Mouse (Mus musculus): ENCODE measurements at regions not wholly inside any gene's neighbourhood (a gene's known extent, or its start where the extent isn't known, plus 50 kb on each side); places are given as distances from the start of the nearest gene placed in this dataset.

DNA sequence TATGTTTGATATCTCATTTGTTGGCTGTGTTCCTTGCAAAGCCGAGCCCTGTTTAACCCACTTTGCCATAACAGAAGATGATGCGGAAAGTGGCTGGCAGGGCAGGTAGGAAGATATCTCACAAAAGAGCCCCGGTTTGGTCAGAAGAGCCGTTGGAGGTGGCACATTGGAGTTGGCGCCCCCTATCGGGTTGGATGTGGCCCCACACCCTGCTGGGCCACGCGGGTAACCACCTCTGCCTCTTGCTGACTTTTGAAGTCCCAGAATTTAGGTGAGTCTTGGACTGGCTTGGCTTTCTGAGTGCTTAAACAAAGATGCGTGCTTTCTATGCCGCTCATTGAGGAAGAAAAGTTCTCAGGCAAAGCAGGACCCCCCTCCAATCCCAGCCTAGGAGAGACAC lies 56.1 kb downstream of the Gm4791 start:
- no peak overlapping the region for H3K9ac ChIP-seq
- H3K4me1 ChIP-seq, result no peaks in the 10 kb centered on the region
- no peak overlapping the region for H3K4me2 ChIP-seq
- H3K27ac ChIP-seq, result no peak overlapping the region
- no peak overlapping the region for H3K4me3 ChIP-seq (replicated peaks)
- 0 out of 2 replicates have a peak, but pooled peaks cover 3% of the 10 kb centered on the region for H3K9me3 ChIP-seq
- no peak for ATAC-seq (ENCODE audit: low FRiP score)
- WGBS, result 78% methylated on average over 10 of the region's 10 CpGs
- H3K36me3 ChIP-seq (replicated peaks), result no peaks in the 10 kb centered on the region
- H3K27me3 ChIP-seq, result no peaks in the 10 kb centered on the region

DNA sequence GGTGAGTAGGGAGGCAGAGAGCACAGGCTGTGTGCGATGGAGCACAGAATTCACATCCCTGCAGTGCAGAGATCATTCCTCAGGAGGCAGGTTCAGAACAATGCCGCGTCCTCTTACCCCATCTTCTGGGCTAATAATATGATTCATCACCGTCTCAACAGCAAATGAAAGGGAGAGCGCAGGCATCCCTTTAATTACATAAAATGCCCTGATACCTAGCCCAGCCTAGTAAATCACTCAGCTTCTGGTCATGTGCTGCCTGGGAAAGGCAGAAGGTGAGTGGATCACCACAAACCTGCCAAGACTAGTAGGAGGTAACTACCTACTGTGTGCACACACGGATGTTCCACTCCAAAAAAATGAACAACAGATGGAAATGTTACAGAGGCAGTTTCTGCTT lies 57.0 kb downstream of the Gm4791 start:
- H3K27ac ChIP-seq, result no peak overlapping the region
- no peak overlapping the region for H3K4me3 ChIP-seq (replicated peaks)
- H3K9ac ChIP-seq, result no peak overlapping the region
- no peaks in the 10 kb centered on the region for H3K36me3 ChIP-seq (replicated peaks)
- WGBS, result 82% methylated on average over 6 of the region's 6 CpGs
- no peaks in the 10 kb centered on the region for H3K9me3 ChIP-seq
- H3K4me1 ChIP-seq, result no peaks in the 10 kb centered on the region
- no peaks in the 10 kb centered on the region for H3K27me3 ChIP-seq
- no peak overlapping the region for H3K4me2 ChIP-seq
- ATAC-seq (ENCODE audit: low FRiP score), result no peak

DNA sequence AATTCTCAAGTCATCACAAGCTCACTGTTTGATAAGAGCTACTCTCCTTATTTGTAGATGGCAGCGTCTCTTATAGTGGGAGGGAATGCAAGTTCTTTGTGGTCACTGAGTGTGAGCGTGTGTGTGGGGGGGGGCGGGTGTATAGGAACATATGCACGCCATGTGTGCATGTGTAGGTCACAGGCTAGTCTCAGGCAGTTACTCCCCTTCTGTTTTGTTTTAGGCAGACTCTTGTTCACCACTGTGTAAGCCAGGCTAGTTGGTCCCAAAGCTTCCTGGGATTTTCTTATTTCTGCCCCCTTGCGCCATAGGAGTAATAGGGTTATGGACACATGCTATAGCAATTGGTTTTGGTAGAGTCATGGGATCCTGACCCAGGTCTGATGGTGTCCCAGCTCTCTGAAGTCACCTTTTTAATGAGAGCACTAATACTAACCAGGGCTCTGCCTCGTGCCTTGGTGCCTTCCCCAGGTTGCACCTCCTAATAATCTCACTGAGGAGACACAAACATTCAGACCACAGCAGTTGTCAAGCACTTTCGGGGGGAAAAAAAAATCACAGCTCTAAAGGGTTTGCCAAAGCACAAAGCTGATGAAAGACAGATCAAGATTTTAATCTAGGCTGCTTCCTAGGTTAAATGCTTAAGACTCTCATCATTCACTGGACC lies 60.9 kb downstream of the Gm4791 start:
- 85% methylated on average over 7 of the region's 7 CpGs for WGBS
- Histone ChIP-seq H3K9ac (no peak overlapping the region), H3K4me3 (replicated peaks) (no peak overlapping the region), H3K36me3 (replicated peaks) (no peaks in the 10 kb centered on the region), H3K4me1 (no peaks in the 10 kb centered on the region), H3K27me3 (no peaks in the 10 kb centered on the region), H3K9me3 (no peaks in the 10 kb centered on the region), H3K4me2 (no peak overlapping the region), H3K27ac (no peak overlapping the region)
- ATAC-seq (ENCODE audit: low FRiP score), result no peak

DNA sequence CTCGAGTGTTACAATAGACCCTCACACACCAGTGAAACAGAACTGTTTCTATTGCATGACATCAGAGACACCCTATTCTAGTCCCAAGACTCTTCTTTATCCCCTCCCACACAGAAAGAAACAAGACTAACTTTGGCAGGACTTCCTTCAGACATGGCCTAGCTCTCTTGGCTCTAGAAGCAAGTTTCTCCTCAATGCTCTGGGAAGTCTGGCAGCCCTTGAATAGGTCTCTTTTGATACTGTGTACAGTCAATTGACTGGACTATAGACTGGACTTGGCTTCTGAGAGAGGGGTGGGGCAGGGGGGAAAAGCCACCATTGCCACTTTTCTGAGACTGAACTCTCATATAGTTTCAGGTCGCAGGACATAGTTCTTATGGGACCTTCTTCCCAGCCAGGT lies 62.2 kb downstream of the Gm4791 start:
- ATAC-seq (ENCODE audit: low FRiP score), result no peak
- H3K9ac ChIP-seq, result no peak overlapping the region
- 78% methylated on average over 2 of the region's 2 CpGs for WGBS

DNA sequence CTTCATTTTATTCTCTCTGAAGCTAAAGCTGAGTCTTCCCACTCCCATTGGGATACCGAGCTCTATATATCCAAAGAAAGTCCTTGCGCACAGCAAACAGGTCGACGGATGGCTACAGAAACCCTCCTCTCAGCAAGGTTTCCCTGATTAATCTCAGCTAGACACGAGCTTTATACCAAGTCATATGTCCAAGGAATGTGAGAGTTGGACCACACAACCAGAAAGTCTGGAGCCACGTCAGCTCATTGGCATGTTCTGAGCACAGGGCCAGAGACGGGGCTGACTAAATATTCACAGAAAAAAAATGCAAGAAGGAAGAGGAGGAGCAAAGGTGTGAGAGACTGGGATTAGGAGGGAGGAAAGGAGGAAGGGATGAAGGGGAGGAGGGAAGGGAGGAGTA lies 64.0 kb downstream of the Gm4791 start:
- Histone ChIP-seq H3K27me3 (no peaks in the 10 kb centered on the region), H3K9me3 (no peaks in the 10 kb centered on the region), H3K36me3 (replicated peaks) (no peaks in the 10 kb centered on the region), H3K4me2 (no peak overlapping the region), H3K4me3 (replicated peaks) (no peak overlapping the region), H3K4me1 (no peaks in the 10 kb centered on the region), H3K9ac (no peak overlapping the region), H3K27ac (no peak overlapping the region)
- ATAC-seq (ENCODE audit: low FRiP score), result no peak
- 84% methylated on average over 7 of the region's 7 CpGs for WGBS

More for the DNA sequence above, 62.2 kb downstream of the Gm4791 start:
- H3K27me3 ChIP-seq, result no peaks in the 10 kb centered on the region
- no peak overlapping the region for H3K27ac ChIP-seq
- no peaks in the 10 kb centered on the region for H3K9me3 ChIP-seq
- no peaks in the 10 kb centered on the region for H3K36me3 ChIP-seq (replicated peaks)
- H3K4me3 ChIP-seq (replicated peaks), result no peak overlapping the region
- H3K4me1 ChIP-seq, result no peaks in the 10 kb centered on the region
- H3K4me2 ChIP-seq, result no peak overlapping the region

DNA sequence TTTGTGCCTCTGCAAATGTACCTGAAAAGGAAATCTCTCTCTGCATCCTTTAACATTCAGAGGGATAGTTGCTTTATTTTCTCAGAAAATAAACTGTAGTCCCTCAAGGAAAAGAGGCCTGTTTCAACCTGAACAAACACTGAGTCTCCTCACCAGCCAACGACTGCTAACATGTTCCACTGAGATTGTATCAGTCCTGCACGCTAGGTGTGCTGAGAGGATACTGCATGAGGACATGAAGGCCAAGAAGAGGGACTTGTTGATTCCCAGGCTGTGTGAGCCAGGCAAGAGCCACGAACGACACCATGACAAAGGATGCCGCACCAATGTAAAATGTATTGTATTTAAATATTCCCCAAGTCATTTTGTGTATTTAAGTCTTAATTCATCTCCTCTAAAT lies 65.2 kb downstream of the Gm4791 start:
- H3K4me3 ChIP-seq (replicated peaks), result no peak overlapping the region
- H3K27me3 ChIP-seq, result no peaks in the 10 kb centered on the region
- no peak overlapping the region for H3K4me2 ChIP-seq
- no peaks in the 10 kb centered on the region for H3K9me3 ChIP-seq
- no peaks in the 10 kb centered on the region for H3K4me1 ChIP-seq
- H3K27ac ChIP-seq, result no peak overlapping the region
- no peak for ATAC-seq (ENCODE audit: low FRiP score)
- 85% methylated on average over 5 of the region's 5 CpGs for WGBS
- no peaks in the 10 kb centered on the region for H3K36me3 ChIP-seq (replicated peaks)
- H3K9ac ChIP-seq, result no peak overlapping the region

DNA sequence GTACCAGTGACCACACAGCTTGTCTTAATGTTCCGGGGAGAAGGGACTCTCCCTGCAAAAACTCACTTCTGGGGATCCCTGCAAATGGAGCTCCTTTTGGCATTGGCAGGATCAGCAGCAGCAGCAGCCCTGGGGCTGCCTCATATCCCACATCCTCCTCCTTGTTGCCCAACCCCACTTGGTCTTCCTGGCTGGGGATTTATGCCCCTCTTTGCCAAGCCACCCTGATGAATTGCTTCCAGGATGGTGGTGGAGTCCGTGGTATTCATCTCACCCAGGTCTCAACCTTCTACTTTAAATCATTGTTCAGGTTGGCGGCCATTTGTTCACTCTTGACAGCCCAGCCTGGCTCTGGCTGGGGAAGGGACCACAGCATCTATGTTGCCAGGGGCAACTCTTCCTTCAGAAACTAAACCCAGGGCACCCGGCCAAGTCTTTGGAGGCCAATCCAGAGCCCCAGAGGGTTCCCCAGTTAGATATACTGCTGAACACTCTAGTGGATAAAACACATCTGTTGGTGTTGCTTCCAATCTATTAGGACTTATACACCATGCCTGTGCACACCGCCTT lies 66.0 kb downstream of the Gm4791 start:
- WGBS, result 78% methylated on average over 5 of the region's 5 CpGs
- H3K9me3 ChIP-seq, result no peaks in the 10 kb centered on the region
- H3K4me1 ChIP-seq, result peaks cover 6% of the 10 kb centered on the region
- no peaks in the 10 kb centered on the region for H3K36me3 ChIP-seq (replicated peaks)
- H3K9ac ChIP-seq, result no peak overlapping the region
- H3K27me3 ChIP-seq, result no peaks in the 10 kb centered on the region
- no peak overlapping the region for H3K4me3 ChIP-seq (replicated peaks)
- H3K4me2 ChIP-seq, result no peak overlapping the region
- ATAC-seq (ENCODE audit: low FRiP score), result no peak
- H3K27ac ChIP-seq, result no peak overlapping the region

DNA sequence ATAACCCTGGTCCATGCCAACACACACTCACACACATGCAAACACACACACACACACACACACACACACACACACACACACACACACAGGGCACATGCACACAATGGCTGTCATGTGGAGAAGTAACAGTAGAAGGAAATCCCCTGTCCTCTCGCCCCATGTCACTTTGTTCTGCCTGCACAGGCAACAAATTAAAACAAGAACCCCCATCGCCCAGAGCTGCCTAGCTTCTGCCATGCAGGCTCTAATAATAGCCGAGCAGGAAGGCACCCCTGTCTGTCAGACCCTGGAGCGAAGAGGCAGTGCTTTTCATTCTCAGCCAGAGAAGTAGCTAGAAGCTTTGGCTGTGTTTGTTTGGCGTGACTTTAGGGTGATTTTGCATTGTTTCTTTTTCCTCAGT lies 70.9 kb downstream of the Gm4791 start:
- H3K36me3 ChIP-seq (replicated peaks), result no peaks in the 10 kb centered on the region
- no peak for ATAC-seq (ENCODE audit: low FRiP score)
- H3K9me3 ChIP-seq, result no peaks in the 10 kb centered on the region
- no peak overlapping the region for H3K4me2 ChIP-seq
- H3K9ac ChIP-seq, result no peak overlapping the region
- 15% methylated on average over 5 of the region's 5 CpGs for WGBS
- peak overlapping the region; percentile 50; the same call in 1 of the 2 replicates for H3K27ac ChIP-seq
- no peak overlapping the region for H3K4me3 ChIP-seq (replicated peaks)
- peaks cover 15% of the 10 kb centered on the region for H3K4me1 ChIP-seq
- H3K27me3 ChIP-seq, result peaks cover 3% of the 10 kb centered on the region; the same call in 1 of the 2 replicates

DNA sequence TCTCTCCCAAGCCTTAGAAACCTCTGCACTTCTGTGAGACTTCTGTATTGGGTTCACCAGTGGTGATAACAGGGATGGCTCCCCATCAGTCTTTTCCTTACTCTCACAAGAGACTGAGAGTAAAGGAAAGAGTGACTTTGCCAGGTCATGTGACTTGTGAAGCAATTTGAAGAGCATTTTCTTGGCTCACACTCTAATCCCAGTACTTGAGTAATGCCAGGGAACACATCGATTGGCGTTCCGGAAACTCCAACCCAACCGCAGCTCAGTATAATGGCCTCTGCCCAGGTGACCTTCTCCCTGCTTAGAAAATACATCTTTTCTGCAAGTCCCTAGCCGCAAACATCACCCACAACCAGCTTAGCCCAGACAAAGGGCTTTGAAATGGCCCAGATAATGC lies 72.4 kb downstream of the Gm4791 start:
- H3K4me1 ChIP-seq, result peaks cover 23% of the 10 kb centered on the region
- WGBS, result 93% methylated on average over 5 of the region's 5 CpGs

DNA sequence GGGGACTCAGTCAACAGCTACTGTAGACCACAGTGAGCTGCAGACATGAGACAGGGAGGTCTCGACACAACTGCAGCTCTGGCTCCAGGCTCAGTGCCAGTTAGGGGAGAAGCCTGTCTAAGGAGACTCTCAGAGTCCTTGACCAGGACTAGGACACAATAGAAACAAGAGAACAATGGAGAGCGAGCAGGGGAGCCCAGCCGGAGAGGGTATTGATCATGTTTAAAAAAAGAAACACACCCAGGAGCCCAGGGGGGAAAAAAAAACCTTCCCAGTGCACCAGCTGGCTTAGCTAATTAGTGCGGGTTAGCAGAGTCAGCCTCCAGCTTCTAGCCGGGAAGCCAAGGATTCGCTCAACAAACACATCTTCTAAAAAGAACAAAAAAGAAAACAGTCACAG lies 78.4 kb downstream of the Gm4791 start:
- Histone ChIP-seq H3K9ac (no peak overlapping the region), H3K36me3 (replicated peaks) (no peaks in the 10 kb centered on the region), H3K9me3 (no peaks in the 10 kb centered on the region), H3K27ac (0 out of 2 replicates have a peak overlapping the region, but pooled peaks have one; percentile 5), H3K4me3 (replicated peaks) (no peak overlapping the region), H3K4me1 (peaks cover 21% of the 10 kb centered on the region), H3K27me3 (peaks cover 9% of the 10 kb centered on the region), H3K4me2 (no peak overlapping the region; the same call in 1 of the 2 replicates)
- ATAC-seq (ENCODE audit: low FRiP score), result no peak
- WGBS, result 1% methylated on average over 6 of the region's 6 CpGs

More for the DNA sequence above, 72.4 kb downstream of the Gm4791 start:
- H3K9me3 ChIP-seq, result no peaks in the 10 kb centered on the region
- H3K27me3 ChIP-seq, result peaks cover 4% of the 10 kb centered on the region
- no peaks in the 10 kb centered on the region for H3K36me3 ChIP-seq (replicated peaks)
- no peak overlapping the region for H3K4me3 ChIP-seq (replicated peaks)
- H3K9ac ChIP-seq, result no peak overlapping the region
- H3K27ac ChIP-seq, result no peak overlapping the region
- ATAC-seq (ENCODE audit: low FRiP score), result no peak
- no peak overlapping the region for H3K4me2 ChIP-seq

DNA sequence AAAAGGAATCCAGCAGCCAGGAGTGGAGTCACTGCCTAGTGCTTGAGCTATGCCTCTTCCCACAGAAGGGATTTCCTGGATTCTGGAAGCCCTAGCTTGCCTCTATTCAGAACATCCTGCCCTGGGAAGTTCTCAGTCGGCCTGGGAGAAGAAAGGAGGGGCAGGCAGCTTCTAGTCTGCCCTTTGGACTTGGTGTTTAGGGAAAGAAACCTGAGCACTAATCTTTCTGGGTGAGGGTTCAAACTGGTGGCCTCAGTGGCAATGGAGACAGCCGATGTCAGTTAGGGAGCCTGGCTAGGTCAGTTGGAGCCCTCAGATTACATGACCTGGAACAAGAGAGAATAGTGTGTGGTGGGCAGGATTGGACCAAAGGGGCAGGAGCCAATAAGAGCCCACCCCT lies 78.9 kb downstream of the Gm4791 start:
- Histone ChIP-seq H3K36me3 (replicated peaks) (no peaks in the 10 kb centered on the region), H3K9me3 (no peaks in the 10 kb centered on the region), H3K27ac (0 out of 2 replicates have a peak overlapping the region, but pooled peaks have one; percentile 13), H3K4me1 (peaks cover 21% of the 10 kb centered on the region), H3K4me2 (no peak overlapping the region), H3K4me3 (replicated peaks) (no peak overlapping the region), H3K9ac (no peak overlapping the region), H3K27me3 (peaks cover 8% of the 10 kb centered on the region; the same call in 1 of the 2 replicates)
- WGBS, result 37% methylated on average over 2 of the region's 2 CpGs
- no peak for ATAC-seq (ENCODE audit: low FRiP score)

DNA sequence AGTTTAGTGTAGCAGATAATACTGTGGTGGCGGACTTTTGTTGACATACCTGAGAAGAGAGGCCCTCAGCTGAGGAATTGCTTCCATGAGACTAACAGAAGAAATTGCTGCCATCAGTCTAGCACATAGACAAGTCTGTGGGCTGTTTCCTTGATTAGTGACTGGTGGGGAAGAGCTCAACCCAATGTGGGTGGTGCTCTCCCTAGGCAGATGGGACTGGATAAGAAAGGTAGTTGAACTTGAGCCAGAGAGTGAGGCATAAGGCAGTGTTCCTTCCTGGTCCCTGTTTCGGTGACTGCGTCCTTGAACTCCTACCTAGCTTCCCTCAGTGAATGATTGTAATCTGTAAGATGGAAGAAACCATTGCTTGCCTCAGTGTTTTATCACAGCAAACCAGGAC lies 79.4 kb downstream of the Gm4791 start:
- WGBS, result 95% methylated on average over 3 of the region's 3 CpGs
- Histone ChIP-seq H3K9ac (no peak overlapping the region), H3K4me3 (replicated peaks) (no peak overlapping the region), H3K36me3 (replicated peaks) (no peaks in the 10 kb centered on the region), H3K27me3 (peaks cover 8% of the 10 kb centered on the region; the same call in 1 of the 2 replicates), H3K4me1 (peaks cover 21% of the 10 kb centered on the region), H3K27ac (no peak overlapping the region), H3K4me2 (no peak overlapping the region), H3K9me3 (no peaks in the 10 kb centered on the region)
- no peak for ATAC-seq (ENCODE audit: low FRiP score)

DNA sequence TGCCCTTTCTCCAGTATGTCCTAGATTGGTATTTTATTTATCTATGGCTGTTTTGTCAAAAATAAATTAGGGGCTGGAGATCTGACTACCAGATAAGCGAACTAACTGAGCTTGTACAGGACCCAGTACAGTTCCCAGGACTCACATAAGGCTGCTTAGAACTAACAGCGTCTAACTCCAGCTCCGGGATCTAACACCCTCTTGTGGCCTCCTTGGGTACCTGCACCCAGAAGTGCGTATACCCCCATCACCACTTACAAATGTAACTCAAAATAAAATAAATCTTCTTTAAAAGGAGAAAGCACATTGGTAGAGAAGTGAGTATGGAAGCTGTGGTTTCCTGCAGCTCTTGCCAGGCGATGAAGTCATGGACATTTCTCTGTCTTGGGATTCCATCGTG lies 82.9 kb downstream of the Gm4791 start:
- Histone ChIP-seq H3K9me3 (no peaks in the 10 kb centered on the region), H3K36me3 (replicated peaks) (no peaks in the 10 kb centered on the region), H3K4me3 (replicated peaks) (no peak overlapping the region), H3K27me3 (peaks cover 5% of the 10 kb centered on the region; the same call in 1 of the 2 replicates), H3K27ac (no peak overlapping the region), H3K4me2 (no peak overlapping the region), H3K9ac (no peak overlapping the region), H3K4me1 (peaks cover 12% of the 10 kb centered on the region)
- WGBS, result 95% methylated on average over 6 of the region's 6 CpGs
- ATAC-seq (ENCODE audit: low FRiP score), result no peak

All from forebrain, embryonic 12.5 days (tissue).